Mouse (Mus musculus) testis, adult 2 months (tissue): ENCODE measurements around the gene Gna13. TPM values are rescaled to one million over a fixed set of nuclear protein-coding genes. Genes with fewer than 3 reads are reported as not detected.
A peak's percentile ranks its signal among the peaks of the same experiment; 100 is the strongest.

Experiments
- H3K27ac ChIP-seq: fragments of 200-500 bp; 2 replicates; pipeline ENCODE4 v1.5.1; 2012; ENCODE audit warnings: low read depth, low read length; ENCODE audit not compliant: control insufficient read depth, insufficient read depth
- H3K27me3 ChIP-seq: fragments of 200-500 bp; 2 replicates; pipeline ENCODE4 v1.6.1; 2012; ENCODE audit warnings: mild to moderate bottlenecking, low read length, moderate library complexity; ENCODE audit not compliant: control insufficient read depth, insufficient read depth
- H3K36me3 ChIP-seq: fragments of 200-500 bp; 2 replicates; pipeline ENCODE4 v1.6.1; 2012; ENCODE audit warnings: mild to moderate bottlenecking, low read length; ENCODE audit not compliant: control insufficient read depth, insufficient read depth
- H3K4me1 ChIP-seq: fragments of 200-500 bp; 2 replicates; pipeline ENCODE4 v1.6.1; 2012; ENCODE audit warnings: low read length; ENCODE audit not compliant: control insufficient read depth, insufficient read depth
- H3K4me3 ChIP-seq: fragments of 200-500 bp; 2 replicates; pipeline ENCODE4 v1.5.1; 2012; ENCODE audit warnings: low read depth, mild to moderate bottlenecking, low read length, moderate library complexity, mixed read lengths; ENCODE audit not compliant: control insufficient read depth
- CTCF ChIP-seq: fragments of 200-500 bp; IDR thresholded peaks from 2 replicates; pipeline ENCODE4 v1.5.1; 2012; ENCODE audit warnings: low read depth, mild to moderate bottlenecking, inconsistent platforms, low read length, moderate library complexity; ENCODE audit not compliant: control insufficient read depth, insufficient read depth, insufficient replicate concordance
- POLR2A ChIP-seq: fragments of 200-500 bp; IDR thresholded peaks from 2 replicates; pipeline ENCODE4 v1.6.1; 2012; ENCODE audit warnings: low read depth, mild to moderate bottlenecking, inconsistent platforms, low read length, moderate library complexity; ENCODE audit not compliant: control insufficient read depth
- polyA plus RNA-seq: library from polyadenylated mRNA; depleted of rRNA; stranded (reverse); fragments of >200 nt; gene quantifications from 2 replicates; pipeline ENCODE4 v1.2.3, GENCODE M21; 2012

Gna13 gene
- polyA plus RNA-seq, 1 experiment = 30.3 TPM

DNA sequence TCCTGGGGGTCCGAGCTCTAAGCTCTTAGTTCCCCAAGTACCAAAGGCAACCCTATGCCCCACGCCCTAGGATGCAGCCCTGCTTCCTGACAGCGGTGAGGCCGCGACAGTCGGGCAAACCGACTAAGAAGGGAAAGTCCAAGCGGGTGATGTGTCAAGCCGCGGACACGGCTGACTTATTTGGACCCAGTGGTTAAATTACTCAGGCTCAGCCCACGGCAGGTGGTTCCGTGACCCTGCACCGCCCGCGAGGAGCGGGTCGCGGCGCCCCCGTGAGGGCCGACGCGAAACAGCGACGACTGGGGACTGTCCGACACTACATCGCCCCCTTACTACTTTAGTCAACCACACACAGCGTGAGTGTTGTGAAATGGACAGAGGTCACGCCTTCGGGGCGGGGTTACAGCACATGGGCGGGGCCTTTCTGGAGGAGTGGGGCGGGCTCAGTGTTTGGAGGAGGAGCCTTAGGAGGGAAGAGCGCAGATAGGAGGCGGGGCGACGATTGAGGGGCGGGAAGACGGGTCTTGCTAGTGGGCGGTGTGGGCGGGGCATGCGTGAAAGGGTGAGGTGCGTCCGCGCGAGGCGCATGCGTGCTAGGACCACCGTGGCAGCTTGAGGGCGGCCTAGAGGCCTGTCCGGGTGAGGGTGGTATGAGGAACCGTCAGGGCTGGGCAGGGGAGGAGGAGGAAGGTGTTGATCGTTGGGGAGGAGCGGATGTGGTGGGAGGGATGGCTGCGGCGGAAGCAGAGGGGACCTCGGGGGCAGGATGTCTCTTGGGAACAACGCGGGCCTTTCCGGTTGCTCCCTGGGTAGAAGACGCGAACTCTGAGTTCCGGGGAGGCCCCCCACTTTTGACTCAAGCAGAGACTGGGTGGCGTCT lies 63.0 kb downstream of the Gna13 start, which contains the start of gene Amz2:
Gene Amz2 (plus strand): TSS at position 555 of the 880 bp plus-strand sequence.
- peaks cover under 1% of the 10 kb centered on the region for H3K36me3 ChIP-seq
- H3K4me1 ChIP-seq = peaks cover 3% of the 10 kb centered on the region; the same call in 1 of the 2 replicates
- no peaks in the 10 kb centered on the region for H3K27me3 ChIP-seq
- peak; percentile 99 for TF ChIP-seq POLR2A
- peak; percentile 58; the same call in 1 of the 2 replicates for TF ChIP-seq CTCF
- peak within 1 kb of the TSS; percentile 84 for H3K27ac ChIP-seq
- peak within 1 kb of the TSS; percentile 97 for H3K4me3 ChIP-seq

DNA sequence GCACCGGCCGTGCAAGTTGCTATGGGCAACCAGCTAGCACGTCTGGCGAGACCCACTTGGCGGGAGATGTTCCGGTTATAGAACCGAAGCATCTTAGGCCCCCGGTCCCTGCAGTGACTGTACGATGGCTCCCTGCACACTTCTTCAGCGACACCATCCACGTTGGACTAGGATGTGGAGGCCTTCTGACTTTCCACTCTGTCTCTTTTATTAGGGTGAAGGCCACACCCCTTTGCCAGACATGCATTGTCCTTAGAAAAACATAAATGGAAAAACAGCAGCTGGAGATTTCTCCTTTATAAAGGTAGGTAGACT lies 63.6 kb downstream of the Gna13 start:
- Histone ChIP-seq H3K27me3 (no peaks in the 10 kb centered on the region), H3K27ac (peak overlapping the region; percentile 84), H3K36me3 (peaks cover 2% of the 10 kb centered on the region), H3K4me1 (peaks cover 3% of the 10 kb centered on the region; the same call in 1 of the 2 replicates), H3K4me3 (peak overlapping the region; percentile 97)
- TF ChIP-seq POLR2A (no peak), CTCF (no peak)

- Histone ChIP-seq H3K36me3 (peaks cover 2% of the 10 kb centered on the region), H3K27ac (no peak overlapping the region), H3K4me1 (peaks cover 3% of the 10 kb centered on the region; the same call in 1 of the 2 replicates), H3K4me3 (no peak overlapping the region), H3K27me3 (no peaks in the 10 kb centered on the region)
- no peak for TF ChIP-seq POLR2A
- TF ChIP-seq CTCF = no peak
Observed at GRCm38 (mm10) chr11:109427353-109427752, 64.7 kb downstream of the Gna13 start.

GRCm38 (mm10) chr11:109434233-109434798 lies 71.7 kb downstream of the Gna13 start:
- peaks cover 2% of the 10 kb centered on the region for H3K36me3 ChIP-seq
- H3K27me3 ChIP-seq = no peaks in the 10 kb centered on the region
- no peak overlapping the region for H3K27ac ChIP-seq
- H3K4me3 ChIP-seq = no peak overlapping the region
- TF ChIP-seq CTCF (no peak), POLR2A (no peak)
- H3K4me1 ChIP-seq = peaks cover 1% of the 10 kb centered on the region; the same call in 1 of the 2 replicates

- Histone ChIP-seq H3K4me1 (peaks cover 7% of the 10 kb centered on the region), H3K36me3 (no peaks in the 10 kb centered on the region; the same call in none of the 2 replicates), H3K27ac (no peak overlapping the region), H3K4me3 (no peak overlapping the region), H3K27me3 (no peaks in the 10 kb centered on the region)
- TF ChIP-seq CTCF (no peak), POLR2A (no peak)
Observed at GRCm38 (mm10) chr11:109436889-109437288, 74.3 kb downstream of the Gna13 start.

DNA sequence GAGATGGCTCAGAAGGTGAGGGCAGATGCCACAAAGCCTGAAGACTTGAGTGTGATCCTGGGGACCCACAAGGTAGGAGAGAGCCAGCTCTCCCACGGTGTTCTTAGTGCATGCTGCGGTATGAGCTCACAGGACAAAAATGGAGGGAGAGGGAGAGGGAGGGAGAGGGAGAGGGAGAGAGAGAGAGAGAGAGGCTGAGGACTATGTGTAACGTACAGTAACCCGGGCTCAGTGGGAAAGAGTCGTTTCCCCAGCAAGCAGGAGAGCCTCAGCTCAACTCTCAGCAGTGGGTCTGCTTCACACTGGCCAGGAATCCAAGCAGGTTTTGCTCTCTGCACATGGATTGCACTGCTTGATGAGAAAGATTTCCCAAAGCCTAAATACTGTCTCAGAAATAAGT lies 76.6 kb downstream of the Gna13 start:
- H3K27ac ChIP-seq = no peak overlapping the region
- H3K36me3 ChIP-seq = no peaks in the 10 kb centered on the region; the same call in none of the 2 replicates
- no peak overlapping the region for H3K4me3 ChIP-seq
- peaks cover 7% of the 10 kb centered on the region for H3K4me1 ChIP-seq
- TF ChIP-seq CTCF (no peak), POLR2A (no peak)
- no peaks in the 10 kb centered on the region for H3K27me3 ChIP-seq

GRCm38 (mm10) chr11:109439829-109440340 lies 77.3 kb downstream of the Gna13 start:
- peaks cover 7% of the 10 kb centered on the region for H3K4me1 ChIP-seq
- H3K27me3 ChIP-seq = no peaks in the 10 kb centered on the region
- no peaks in the 10 kb centered on the region; the same call in 1 of the 2 replicates for H3K36me3 ChIP-seq
- peak overlapping the region; percentile 70 for H3K4me3 ChIP-seq
- TF ChIP-seq POLR2A (no peak; the same call in 1 of the 2 replicates), CTCF (no peak)
- H3K27ac ChIP-seq = no peak overlapping the region; the same call in 1 of the 2 replicates

DNA sequence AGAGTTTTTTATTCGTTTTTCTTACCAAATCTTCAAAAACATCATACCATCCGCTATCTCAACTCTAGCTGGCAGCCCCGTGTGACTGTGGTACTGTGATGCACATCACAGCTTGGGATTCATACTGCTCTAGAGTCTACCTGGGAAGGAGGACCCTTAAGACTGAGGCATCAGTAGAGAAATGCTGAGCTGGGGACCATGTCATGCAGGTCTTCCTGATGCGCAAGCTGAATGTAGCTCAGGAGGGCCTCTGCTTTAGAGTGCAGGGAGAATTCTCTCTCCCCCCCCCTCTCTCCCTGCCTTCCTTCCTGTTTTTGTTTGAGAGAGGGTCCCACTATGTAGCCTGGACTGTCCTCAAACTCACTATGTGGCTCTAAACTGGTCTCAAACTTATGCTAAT lies 78.0 kb downstream of the Gna13 start:
- Histone ChIP-seq H3K36me3 (no peaks in the 10 kb centered on the region; the same call in 1 of the 2 replicates), H3K27me3 (no peaks in the 10 kb centered on the region), H3K4me3 (no peak overlapping the region), H3K27ac (no peak overlapping the region), H3K4me1 (peaks cover 7% of the 10 kb centered on the region)
- TF ChIP-seq CTCF (no peak), POLR2A (no peak)
